17 mouse cellular contexts compared by ENCODE assay signal in the genomic region with DNA sequence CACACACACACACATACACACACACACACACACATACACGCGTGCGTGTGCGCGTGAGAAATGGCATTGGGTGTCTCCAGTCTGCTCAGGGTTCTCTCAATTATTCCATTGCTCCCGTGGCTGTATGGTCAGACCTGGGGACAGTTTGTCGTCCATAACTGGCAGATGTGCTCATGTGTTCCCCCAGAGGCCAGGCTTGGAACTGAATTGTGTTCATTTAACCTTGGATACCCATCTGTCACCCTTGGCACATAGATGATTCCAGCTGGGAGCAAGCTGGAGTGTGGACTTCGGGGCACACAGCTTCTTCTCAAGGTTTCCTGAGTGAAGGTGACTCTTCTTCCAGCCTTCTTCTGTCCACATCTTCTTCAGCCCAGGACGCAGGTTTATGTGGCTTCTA. TPM values are rescaled to one million over a fixed set of nuclear protein-coding genes. Genes with fewer than 3 reads are reported as not detected.
DNase-seq lines count a peak whose midpoint lies in the region; TF ChIP-seq lines count a peak whose summit lies in the region.
"Had no signal": no experiment of that assay in that cellular context is flagged by ENCODE, and none has a peak within 500 bp of the region (broad histone marks: within the 10 kb centered on the region; RNA-seq: fewer than 3 reads in every experiment).

No protein-coding gene starts in this region.

- H3K36me3 ChIP-seq in liver, adult 2 months (ENCODE audit: control insufficient read depth, insufficient read depth, low read length), result no peaks in the 10 kb centered on the region
- H3K36me3 ChIP-seq: embryonic facial prominence, embryonic 12.5 days; limb, embryonic 13.5 days; lung, embryonic 15.5 days; midbrain, embryonic 15.5 days; neural tube, embryonic 13.5 days had no signal

- H3K4me1 ChIP-seq in liver, adult 2 months (ENCODE audit: control insufficient read depth, insufficient read depth, low read length), result no peaks in the 10 kb centered on the region
- H3K4me1 ChIP-seq: lung, embryonic 15.5 days; megakaryocyte, embryonic 14.5 days; midbrain, embryonic 15.5 days had no signal

- H3K27ac ChIP-seq in liver, adult 2 months (replicated peaks; ENCODE audit: insufficient read depth, low read depth, low read length), result no peak overlapping the region
- H3K27ac ChIP-seq: embryonic facial prominence, embryonic 12.5 days; limb, embryonic 13.5 days; lung, embryonic 15.5 days; midbrain, embryonic 15.5 days; neural tube, embryonic 13.5 days had no signal

- no peak overlapping the region for H3K9ac ChIP-seq in liver, adult 2 months (ENCODE audit: low read depth, low read length)
- H3K9ac ChIP-seq: embryonic facial prominence, embryonic 12.5 days; limb, embryonic 13.5 days; lung, embryonic 15.5 days; midbrain, embryonic 15.5 days; neural tube, embryonic 13.5 days had no signal

- H3K79me2 ChIP-seq in liver, adult 2 months (ENCODE audit: control insufficient read depth, insufficient read depth, low read length), result no peaks in the 10 kb centered on the region

- no peak overlapping the region for H3K4me3 ChIP-seq in liver, adult 2 months (ENCODE audit: insufficient read depth, low read depth, low read length)
- H3K4me3 ChIP-seq: embryonic facial prominence, embryonic 12.5 days; limb, embryonic 13.5 days; lung, embryonic 15.5 days; megakaryocyte, embryonic 14.5 days; midbrain, embryonic 15.5 days; neural tube, embryonic 13.5 days had no signal

- peak; percentile 29 for DNase-seq in embryo, embryonic 10.5 days (ENCODE audit: low spot score)
- DNase-seq in embryo, embryonic 11 days, result no peak
- DNase-seq in liver, adult 2 months (ENCODE audit: extremely low read depth, low read depth, low spot score), result no peak
- DNase-seq in liver, result no peak
- peak; percentile 59 for DNase-seq in 3T3-L1 (ENCODE audit: low read depth, low spot score)
- no peak for DNase-seq in brain, embryonic 14.5 days (ENCODE audit: low read depth)
- DNase-seq in frontal cortex, adult 2 months (ENCODE audit: extremely low spot score in 1 of 2, low spot score in 1 of 2), result no peak
- DNase-seq: cerebellum, postnatal 25 days; heart, adult 18-20 months; thymus, postnatal 25 days had no signal

- no peak for TF ChIP-seq POLR2A in liver, adult 2 months (IDR thresholded peaks at IDR 0.05; ENCODE audit: extremely low read depth, insufficient read depth, low read length)
- TF ChIP-seq POLR2A in brain, embryonic 14.5 days (IDR thresholded peaks at IDR 0.05; ENCODE audit: borderline replicate concordance, extremely low read depth, insufficient read depth, insufficient read length, poor library complexity, severe bottlenecking), result no peak

- 86% methylated on average over 9 of the region's 9 CpGs for WGBS in liver, adult 2 months

- no peaks in the 10 kb centered on the region for H3K27me3 ChIP-seq in liver, adult 2 months (ENCODE audit: control insufficient read depth, insufficient read depth, low read length)
- H3K27me3 ChIP-seq: embryonic facial prominence, embryonic 12.5 days; limb, embryonic 13.5 days; lung, embryonic 15.5 days; neural tube, embryonic 13.5 days had no signal

- peak; percentile 10; the same call in 1 of the 2 replicates for TF ChIP-seq CTCF in liver, adult 2 months (IDR thresholded peaks at IDR 0.05; ENCODE audit: low read depth, low read length)
- peak; percentile 25; the same call in 1 of the 2 replicates for TF ChIP-seq CTCF in brain, embryonic 14.5 days (IDR thresholded peaks at IDR 0.05; ENCODE audit: borderline replicate concordance, extremely low read depth, insufficient read depth, insufficient read length)

RNA-seq across cellular contexts. Expression of a gene that starts 31.6 kb away (rescaled TPM):
- not detected in 2 replicates for total RNA-seq in liver, adult 2 months (2014; rRNA removed)
- polyA plus RNA-seq in liver, adult 2 months (2012; rRNA removed), result not detected in 2 replicates
- polyA plus RNA-seq in brain, embryonic 14.5 days (2012; rRNA removed), result 40.8 and 47.3 TPM in 2 replicates
- polyA plus RNA-seq in frontal cortex, adult 2 months (2012; rRNA removed), result 28.4 and 35.9 TPM in 2 replicates
- total RNA-seq: hematopoietic stem cell, adult 5-6 weeks had no signal

Comparison
In these comparisons a context has a peak if more than half of its experiments do, and no peak if none do; other contexts are left out.
1. DNase-seq: peak in embryo, embryonic 10.5 days (single experiment) and 3T3-L1 (single experiment); none in embryo, embryonic 11 days (single experiment), liver, adult 2 months (single experiment), liver (single experiment), brain, embryonic 14.5 days (single experiment) and frontal cortex, adult 2 months (0 of 2).
2. RNA of a gene that starts 31.6 kb away (polyA plus RNA-seq): 40.8 to 47.3 TPM in brain, embryonic 14.5 days and 28.4 to 35.9 TPM in frontal cortex, adult 2 months; not detected in liver, adult 2 months; every median in the first group is over 10 times any median in the second.